Mouse (Mus musculus) thymus, postnatal 10 days (tissue): ENCODE data around the gene Pmf1.

Experiments
- DNase-seq, 2 experiments: peaks; one replicate each; pipeline ENCODE4 v3.0.0; 2021; ENCODE audit warnings: low spot score in 2 of 2

The Pmf1 gene

GRCm38 (mm10) chr3:88409741-88410644 is at the start of gene Pmf1:
Gene Pmf1 (minus strand): TSS chr3:88410331.
- peak; percentile 86 to 88 for DNase-seq

- no peak for DNase-seq
These were observed 48.7 kb upstream of the Pmf1 start for GRCm38 (mm10) chr3:88458778-88459219.

- DNase-seq: no peak
These were observed 46.8 kb upstream of the Pmf1 start for GRCm38 (mm10) chr3:88456746-88457532.

GRCm38 (mm10) chr3:88456313-88456712 is 46.2 kb upstream of the Pmf1 start:
- no peak for DNase-seq

- DNase-seq: no peak
These were observed 45.6 kb upstream of the Pmf1 start for GRCm38 (mm10) chr3:88455588-88456264.

GRCm38 (mm10) chr3:88454762-88455587 is 44.8 kb upstream of the Pmf1 start:
- no peak for DNase-seq

- DNase-seq: peak; percentile 42 to 49
These were observed 43.9 kb upstream of the Pmf1 start for GRCm38 (mm10) chr3:88453986-88454385.

- DNase-seq: peak; percentile 42 to 43
These were observed 43.2 kb upstream of the Pmf1 start for GRCm38 (mm10) chr3:88453369-88453768.

- DNase-seq: no peak
These were observed 42.6 kb upstream of the Pmf1 start for GRCm38 (mm10) chr3:88452716-88453115.

GRCm38 (mm10) chr3:88452246-88452645 is 42.1 kb upstream of the Pmf1 start:
- peak in 1 of 2 experiments; percentile 31 for DNase-seq

GRCm38 (mm10) chr3:88450379-88451131 is 40.4 kb upstream of the Pmf1 start:
- DNase-seq: no peak

GRCm38 (mm10) chr3:88449395-88450023 is 39.4 kb upstream of the Pmf1 start:
- DNase-seq: no peak

GRCm38 (mm10) chr3:88448443-88448842 is 38.3 kb upstream of the Pmf1 start:
- DNase-seq: no peak

- no peak for DNase-seq
These were observed 37.6 kb upstream of the Pmf1 start for GRCm38 (mm10) chr3:88447676-88448183.

GRCm38 (mm10) chr3:88446471-88447123 is 36.5 kb upstream of the Pmf1 start:
- DNase-seq: no peak

- no peak for DNase-seq
These were observed 32.8 kb upstream of the Pmf1 start for GRCm38 (mm10) chr3:88442888-88443287.

- DNase-seq: no peak
These were observed 32.4 kb upstream of the Pmf1 start for GRCm38 (mm10) chr3:88442488-88442887.

GRCm38 (mm10) chr3:88440500-88441381 is 30.6 kb upstream of the Pmf1 start:
- peak in 1 of 2 experiments; percentile 46 for DNase-seq
